ENCODE assay signal across 30 mouse cellular contexts in genomic region chr12:105720196-105720595, GRCm38 (mm10). TPM values are rescaled to one million over a fixed set of nuclear protein-coding genes. Genes with fewer than 3 reads are reported as not detected.
"Had no signal": no experiment of that assay in that cellular context is flagged by ENCODE, and none has a peak within 500 bp of the region (broad histone marks: within the 10 kb centered on the region; RNA-seq: fewer than 3 reads in every experiment).

No protein-coding gene starts in this region.

- H3K4me1 ChIP-seq: heart, embryonic 12.5 days; heart, embryonic 13.5 days; heart, embryonic 15.5 days; intestine, embryonic 15.5 days; kidney, embryonic 15.5 days had no signal

- H3K4me3 ChIP-seq: heart, embryonic 12.5 days; heart, embryonic 13.5 days; heart, embryonic 15.5 days; hindbrain, embryonic 10.5 days; hindbrain, embryonic 12.5 days; hindbrain, embryonic 13.5 days; hindbrain, embryonic 15.5 days; intestine, embryonic 15.5 days; kidney, embryonic 15.5 days; layer of hippocampus, adult 2 months; left cerebral cortex, adult 2 months had no signal

- H3K36me3 ChIP-seq: heart, embryonic 12.5 days; heart, embryonic 13.5 days; heart, embryonic 15.5 days; hindbrain, embryonic 10.5 days; hindbrain, embryonic 12.5 days; hindbrain, embryonic 13.5 days; hindbrain, embryonic 15.5 days; intestine, embryonic 15.5 days; kidney, embryonic 15.5 days had no signal

- H3K27me3 ChIP-seq: heart, embryonic 12.5 days; hindbrain, embryonic 12.5 days; hindbrain, embryonic 13.5 days; hindbrain, embryonic 15.5 days; intestine, embryonic 15.5 days; kidney, embryonic 15.5 days had no signal

- DNase-seq: heart, postnatal 10 days; heart, postnatal 14 days; heart, postnatal 36 days; heart, postnatal 4 days; kidney, adult 11 months; kidney, adult 18-20 months; kidney, adult 8-10 months; kidney, adult 9 months; kidney, postnatal 10 days; kidney, postnatal 14 days; kidney, postnatal 25 days; kidney, postnatal 36 days; kidney, postnatal 4 days; layer of hippocampus, adult 9-11 months; layer of hippocampus, postnatal 36 days had no signal

- H3K27ac ChIP-seq: heart, embryonic 13.5 days; heart, embryonic 15.5 days; hindbrain, embryonic 10.5 days; hindbrain, embryonic 12.5 days; hindbrain, postnatal 0 days; intestine, embryonic 15.5 days; kidney, embryonic 15.5 days; kidney, postnatal 0 days; layer of hippocampus, adult 2 months; left cerebral cortex, adult 2 months had no signal

RNA-seq across cellular contexts. Expression of gene Ak7, which starts 14.4 kb away (rescaled TPM):
- total RNA-seq: heart, postnatal 10 days; heart, postnatal 36 days; hematopoietic stem cell, adult 5-6 weeks had no signal
- polyA plus RNA-seq: kidney, embryonic 14.5 days had no signal
